Mouse (Mus musculus) intestine, embryonic 15.5 days (tissue): Measurements from ENCODE around the gene Amy1. TPM values are rescaled to one million over a fixed set of nuclear protein-coding genes. Genes with fewer than 3 reads are reported as not detected.
"Not testable (repeated sequence)": the region's sequence is repeated elsewhere in the genome, so short reads cannot be mapped to it uniquely, and the experiment has no call there.

Experiments used
- ATAC-seq: fragments of 200-750 bp; cut with Nextera tagmentation; 2 replicates; pipeline ENCODE4 v1.8.0; 2017; ENCODE audit warnings: moderate TSS enrichment, moderate library complexity
- H3K27ac ChIP-seq: fragments of 300-500 bp; sonication (generic); 2 replicates; pipeline ENCODE4 v1.5.1; 2015; ENCODE audit warnings: mild to moderate bottlenecking, inconsistent platforms
- H3K27me3 ChIP-seq: fragments of 300-500 bp; sonication (generic); replicated peaks from 2 replicates; pipeline ENCODE4 v1.6.1; 2015; ENCODE audit warnings: inconsistent platforms
- H3K36me3 ChIP-seq: fragments of 300-500 bp; sonication (generic); 2 replicates; pipeline ENCODE4 v1.6.1; 2015; ENCODE audit warnings: inconsistent platforms
- H3K4me1 ChIP-seq: fragments of 300-500 bp; sonication (generic); replicated peaks from 2 replicates; pipeline ENCODE4 v1.6.1; 2015; ENCODE audit warnings: inconsistent platforms
- H3K4me2 ChIP-seq: fragments of 300-500 bp; sonication (generic); replicated peaks from 2 replicates; pipeline ENCODE4 v1.6.1; 2015; ENCODE audit warnings: mild to moderate bottlenecking, inconsistent platforms
- H3K4me3 ChIP-seq: fragments of 300-500 bp; sonication (generic); replicated peaks from 2 replicates; pipeline ENCODE4 v1.5.1; 2015; ENCODE audit warnings: inconsistent platforms
- H3K9ac ChIP-seq: fragments of 300-500 bp; sonication (generic); 2 replicates; pipeline ENCODE4 v1.6.1; 2015; ENCODE audit warnings: inconsistent platforms
- H3K9me3 ChIP-seq: fragments of 300-500 bp; sonication (generic); 2 replicates; pipeline ENCODE4 v1.6.1; 2016; ENCODE audit warnings: inconsistent platforms
- WGBS: fragments of 180-500 bp; shearing (Covaris S2); methylation state at CpG from one replicate; pipeline ENCODE4 v1.1.7; 2015; 5-methylcytosine and 5-hydroxymethylcytosine counted together
- polyA plus RNA-seq: library from polyadenylated mRNA; unstranded; fragments of >200 nt; fragmentation: Nextera tagmentation; extraction: Ambion mirVana; gene quantifications from 2 replicates; pipeline ENCODE4 v1.2.1, GENCODE M21; 2015

Amy1 gene
- 2.2 and 2.7 TPM in 2 replicates for polyA plus RNA-seq

DNA sequence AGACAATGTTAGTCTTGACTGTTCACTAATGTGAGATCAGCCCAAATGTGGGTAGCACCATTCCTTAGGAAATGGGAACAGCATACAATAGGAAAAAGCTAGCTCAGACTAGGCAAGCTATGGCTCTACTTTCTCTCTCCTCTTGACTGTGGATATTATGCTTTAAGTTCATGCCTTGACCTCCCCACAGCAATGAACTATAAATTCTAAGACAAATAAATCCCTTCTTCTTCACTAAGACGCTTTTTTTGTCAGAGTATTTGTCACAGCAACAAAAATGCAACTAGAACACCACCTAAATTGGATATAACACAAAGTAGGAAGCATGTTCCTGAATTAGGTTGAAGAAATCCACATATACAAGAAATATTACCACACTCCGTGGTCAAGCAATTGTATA is at the start of gene Amy1:
Gene Amy1 (minus strand): TSS at position 101 of the 400 bp plus-strand sequence.
- Histone ChIP-seq H3K4me3 (no peak within 1 kb of the TSS), H3K9ac (no peak within 1 kb of the TSS), H3K36me3 (0 out of 2 replicates have a peak, but pooled peaks cover under 1% of the 10 kb centered on the region), H3K27me3 (no peaks in the 10 kb centered on the region), H3K27ac (no peak within 1 kb of the TSS), H3K4me2 (no peak within 1 kb of the TSS), H3K9me3 (no peaks in the 10 kb centered on the region), H3K4me1 (no peaks in the 10 kb centered on the region)
- 92% methylated on average over 2 of the region's 2 CpGs for WGBS
- no peak for ATAC-seq

DNA sequence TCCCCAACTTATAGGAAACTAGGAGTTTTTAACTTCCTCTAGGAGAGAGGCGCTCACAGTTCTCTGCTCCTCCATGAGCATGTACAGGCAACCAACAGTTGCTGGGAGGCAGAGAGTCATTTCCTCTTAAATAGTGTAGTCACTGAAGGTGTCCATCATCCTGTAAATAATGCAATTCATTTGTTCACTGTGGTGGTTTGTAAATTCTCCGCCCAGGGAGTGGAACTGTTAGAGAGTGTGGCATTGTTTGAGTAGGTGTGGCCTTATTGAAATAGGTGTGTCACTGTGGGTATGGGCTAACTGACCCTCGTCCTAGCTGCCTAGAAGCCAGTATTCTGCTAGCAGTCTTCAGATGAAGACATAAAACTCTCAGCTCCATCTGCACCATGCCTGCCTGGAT is 47.8 kb upstream of the Amy1 start:
- ATAC-seq = no peak
- H3K9me3 ChIP-seq = no peaks in the 10 kb centered on the region
- no peaks in the 10 kb centered on the region for H3K36me3 ChIP-seq
- no peak overlapping the region for H3K4me3 ChIP-seq
- H3K27me3 ChIP-seq = no peaks in the 10 kb centered on the region
- no peak overlapping the region for H3K27ac ChIP-seq
- H3K9ac ChIP-seq = no peak overlapping the region
- no peak overlapping the region for H3K4me2 ChIP-seq
- 66% methylated on average over 3 of the region's 3 CpGs for WGBS
- no peaks in the 10 kb centered on the region for H3K4me1 ChIP-seq

DNA sequence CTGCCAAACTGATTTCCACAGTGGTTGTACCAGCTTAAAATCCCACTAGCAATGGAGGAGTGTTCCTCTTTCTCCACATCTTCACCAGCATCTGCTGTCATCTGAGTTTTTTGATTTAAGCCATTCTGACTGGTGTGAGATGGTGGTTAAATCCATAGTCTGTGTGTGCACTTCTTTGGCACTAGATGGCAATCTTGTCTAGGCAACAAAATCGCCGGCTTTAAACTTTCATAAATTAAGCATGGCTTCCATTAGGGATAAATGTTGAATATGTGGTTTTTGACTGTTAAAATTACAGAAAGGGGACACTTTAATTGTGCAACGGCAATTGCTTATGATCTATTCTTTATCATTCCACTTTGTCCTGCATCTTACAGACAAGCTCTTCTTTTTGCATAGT is 44.9 kb upstream of the Amy1 start:
- ATAC-seq, H3K9ac ChIP-seq, H3K27ac ChIP-seq, H3K9me3 ChIP-seq, H3K4me3 ChIP-seq, H3K4me1 ChIP-seq, H3K27me3 ChIP-seq, H3K36me3 ChIP-seq, H3K4me2 ChIP-seq: not testable (repeated sequence)
- 41% methylated on average over 3 of the region's 3 CpGs for WGBS

DNA sequence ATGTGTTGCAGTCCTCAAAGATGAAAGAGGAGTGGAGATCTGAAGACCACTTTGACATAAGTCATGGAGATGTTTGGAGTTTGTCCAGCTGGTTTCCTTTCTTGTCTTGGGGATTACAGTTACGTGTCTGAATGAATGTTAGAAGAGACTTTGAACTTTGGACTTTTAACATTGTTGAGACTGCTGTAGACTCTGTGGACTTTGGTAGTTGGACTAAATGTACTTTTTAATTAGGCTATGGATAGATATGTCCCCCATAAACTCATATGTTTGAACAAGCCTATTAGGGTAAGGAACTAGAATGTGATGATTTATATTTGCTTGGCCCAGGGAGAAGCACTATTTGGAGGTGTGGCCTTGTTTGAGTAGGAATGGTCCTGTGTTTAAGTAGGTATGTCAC is 33.0 kb upstream of the Amy1 start:
- H3K27me3 ChIP-seq = no peaks in the 10 kb centered on the region
- H3K9ac ChIP-seq = no peak overlapping the region
- H3K36me3 ChIP-seq = no peaks in the 10 kb centered on the region
- H3K9me3 ChIP-seq = no peaks in the 10 kb centered on the region
- no peak overlapping the region for H3K27ac ChIP-seq
- WGBS = 62% methylated on average over 1 of the region's 1 CpGs
- ATAC-seq = peak; percentile 45; the same call in 1 of the 2 replicates
- no peak overlapping the region for H3K4me3 ChIP-seq
- H3K4me1 ChIP-seq = no peaks in the 10 kb centered on the region
- H3K4me2 ChIP-seq = no peak overlapping the region

DNA sequence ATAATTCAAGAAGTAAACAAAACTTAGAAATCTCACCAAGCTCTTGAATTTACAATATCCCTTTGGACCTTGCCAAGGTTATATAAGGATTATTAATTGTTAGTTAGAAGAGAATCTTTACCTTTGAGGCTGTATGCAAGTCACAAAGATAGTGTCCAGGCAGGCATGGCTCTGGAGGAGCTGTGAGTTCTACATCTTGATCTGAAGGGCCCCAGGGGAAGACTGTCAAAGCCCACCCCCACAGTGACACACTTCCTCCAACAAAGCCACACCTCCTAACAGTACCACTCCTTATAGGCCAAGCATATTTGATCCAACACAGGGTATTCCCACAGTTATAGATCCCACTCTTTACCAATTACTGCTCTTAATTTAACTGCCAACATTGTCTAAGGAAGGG is 27.7 kb upstream of the Amy1 start:
- H3K9ac ChIP-seq = no peak overlapping the region
- no peak overlapping the region for H3K4me2 ChIP-seq
- H3K27me3 ChIP-seq = no peaks in the 10 kb centered on the region
- no peak for ATAC-seq
- no peak overlapping the region for H3K4me3 ChIP-seq
- no peaks in the 10 kb centered on the region for H3K36me3 ChIP-seq
- H3K9me3 ChIP-seq = no peaks in the 10 kb centered on the region
- H3K4me1 ChIP-seq = no peaks in the 10 kb centered on the region
- H3K27ac ChIP-seq = no peak overlapping the region

DNA sequence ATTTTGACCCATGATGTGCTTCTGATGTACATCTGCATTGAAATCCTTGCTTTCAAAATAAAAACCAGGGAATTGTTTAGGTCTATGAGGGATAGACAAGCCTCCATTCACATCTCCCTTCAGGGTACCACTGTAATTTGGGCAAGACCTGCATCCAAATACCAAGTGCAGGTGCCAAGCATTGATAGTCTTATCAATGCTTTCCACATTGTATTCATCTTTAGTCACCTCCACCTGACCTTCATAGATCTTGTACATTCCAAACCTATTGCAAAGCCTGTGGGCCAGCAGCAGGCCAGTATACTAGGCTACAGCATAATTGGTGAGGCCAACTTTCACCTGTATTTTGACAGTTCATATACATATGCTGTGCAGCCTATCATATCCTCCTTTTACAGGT is 25.1 kb upstream of the Amy1 start:
- H3K9me3 ChIP-seq = no peaks in the 10 kb centered on the region
- H3K4me3 ChIP-seq = no peak overlapping the region
- H3K9ac ChIP-seq = no peak overlapping the region
- no peaks in the 10 kb centered on the region for H3K36me3 ChIP-seq
- H3K27me3 ChIP-seq = no peaks in the 10 kb centered on the region
- no peak for ATAC-seq
- H3K27ac ChIP-seq = no peak overlapping the region
- H3K4me2 ChIP-seq = no peak overlapping the region
- H3K4me1 ChIP-seq = no peaks in the 10 kb centered on the region

DNA sequence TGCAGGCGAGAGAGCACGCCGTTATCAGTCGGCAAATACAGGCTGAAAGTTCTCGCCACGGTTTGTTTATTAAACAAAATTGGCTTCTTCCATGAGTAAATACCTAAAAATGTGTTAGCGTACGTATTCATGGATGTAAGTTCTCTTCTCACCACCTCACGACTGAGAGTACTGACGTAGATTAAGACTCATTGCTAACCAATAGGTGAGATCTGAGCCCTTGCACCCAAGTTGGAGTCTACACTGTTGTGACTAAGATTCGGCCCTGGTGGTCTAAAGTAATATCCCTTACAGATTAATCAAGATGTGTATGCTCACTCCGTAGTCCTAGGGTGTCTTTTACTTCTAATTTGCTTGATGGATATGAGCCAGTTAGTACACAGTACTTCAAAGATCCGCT is 24.1 kb upstream of the Amy1 start:
- Histone ChIP-seq H3K9ac (peak overlapping the region; percentile 58), H3K4me3 (peak overlapping the region; percentile 78), H3K4me2 (peak overlapping the region; percentile 56), H3K27ac (peak overlapping the region; percentile 100), H3K4me1 (no peaks in the 10 kb centered on the region), H3K27me3 (no peaks in the 10 kb centered on the region), H3K36me3 (no peaks in the 10 kb centered on the region), H3K9me3 (no peaks in the 10 kb centered on the region)
- peak; percentile 15 for ATAC-seq
- WGBS = 8% methylated on average over 13 of the region's 13 CpGs

DNA sequence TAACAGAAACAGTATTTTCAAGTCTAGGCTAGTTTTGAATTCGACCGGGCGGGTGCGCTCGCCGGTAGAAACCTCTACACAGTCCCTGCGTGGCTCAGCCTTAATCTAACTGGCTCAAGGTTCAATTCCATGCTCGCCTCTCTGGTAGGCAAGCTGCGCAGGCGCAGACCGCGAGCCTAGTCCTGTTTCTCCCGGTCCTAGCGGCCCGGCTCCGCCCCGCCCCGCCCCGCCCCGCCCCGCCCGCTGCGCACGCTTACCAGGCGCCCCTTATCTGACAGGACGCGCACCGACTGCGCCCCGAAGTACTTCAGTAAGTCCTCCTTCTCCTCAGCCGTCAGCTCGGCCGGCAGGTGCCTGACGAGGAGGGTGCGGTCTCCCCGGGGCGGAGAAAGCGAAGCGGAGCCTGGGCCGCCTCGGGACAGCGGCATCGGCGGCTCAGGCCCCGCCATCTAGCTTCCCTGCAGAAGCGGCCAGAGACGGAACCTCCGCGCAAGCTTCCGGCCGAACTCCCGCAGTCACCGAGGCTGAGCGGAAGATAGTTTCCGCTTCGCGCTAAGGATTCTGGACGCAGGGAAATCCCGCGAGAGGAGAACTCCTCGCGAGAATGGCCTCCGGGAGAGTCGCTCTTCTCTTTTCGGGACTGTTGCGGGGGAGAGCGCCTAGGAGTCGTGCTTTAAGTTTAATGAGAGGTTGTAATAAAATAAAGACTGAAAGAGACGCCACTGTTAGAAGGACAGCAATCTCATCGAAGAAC is 23.3 kb upstream of the Amy1 start, which contains the start of gene Rnpc3:
Gene Rnpc3 (minus strand): TSS at position 544 of the 754 bp plus-strand sequence.
- peak within 1 kb of the TSS; percentile 100 for H3K27ac ChIP-seq

DNA sequence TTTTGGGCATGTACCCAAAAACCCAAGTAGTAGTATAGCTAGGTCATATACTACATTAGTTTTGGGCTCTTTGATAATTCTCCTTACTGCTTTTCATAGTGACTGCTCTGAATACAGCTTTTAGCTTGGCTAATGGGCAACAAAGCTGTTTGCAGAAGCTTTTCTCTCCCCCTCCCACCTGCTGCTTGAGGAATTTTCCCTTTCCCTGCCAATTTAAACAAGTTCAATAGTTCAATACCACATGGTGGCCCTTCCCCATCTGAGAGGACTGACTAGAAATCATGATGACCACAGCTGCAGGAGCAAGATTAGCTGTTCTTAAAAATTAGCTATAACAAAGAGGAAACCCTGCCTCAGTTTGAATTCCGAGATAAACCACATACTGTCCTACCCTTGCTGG is 15.7 kb downstream of the Amy1 start:
- H3K9me3 ChIP-seq = no peaks in the 10 kb centered on the region
- no peaks in the 10 kb centered on the region for H3K36me3 ChIP-seq
- H3K4me3 ChIP-seq = no peak overlapping the region
- no peaks in the 10 kb centered on the region for H3K27me3 ChIP-seq
- no peaks in the 10 kb centered on the region for H3K4me1 ChIP-seq
- no peak for ATAC-seq
- no peak overlapping the region for H3K4me2 ChIP-seq
- 84% methylated on average over 1 of the region's 1 CpGs for WGBS
- no peak overlapping the region for H3K27ac ChIP-seq
- H3K9ac ChIP-seq = no peak overlapping the region

More for the DNA sequence above, 23.3 kb upstream of the Amy1 start, which contains the start of gene Rnpc3:
- Histone ChIP-seq H3K4me1 (no peaks in the 10 kb centered on the region), H3K4me3 (peak within 1 kb of the TSS; percentile 78), H3K36me3 (no peaks in the 10 kb centered on the region), H3K9ac (peak within 1 kb of the TSS; percentile 86), H3K4me2 (peak within 1 kb of the TSS; percentile 56), H3K27me3 (no peaks in the 10 kb centered on the region), H3K9me3 (no peaks in the 10 kb centered on the region)
- peak; percentile 99 for ATAC-seq
- WGBS = under 1% methylated on average over 63 of the region's 70 CpGs

DNA sequence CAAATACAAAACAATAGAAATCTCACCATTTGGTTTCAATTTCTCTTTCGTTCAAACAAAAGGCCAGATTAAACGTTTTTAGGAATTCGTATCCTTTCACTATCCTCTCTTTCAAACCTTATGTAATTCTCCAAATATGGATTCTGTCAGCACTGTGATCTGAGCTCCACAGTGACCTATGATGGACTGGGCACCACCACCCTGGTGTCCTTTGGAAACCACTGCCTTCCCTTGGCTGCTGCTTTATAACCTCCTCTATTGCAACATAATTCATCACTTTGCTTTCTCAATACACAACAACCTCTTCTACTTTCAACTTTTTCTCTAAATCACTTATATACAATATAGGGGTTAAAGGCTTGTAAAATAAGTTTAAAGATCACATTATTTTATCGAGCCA is 31.9 kb downstream of the Amy1 start:
- Histone ChIP-seq H3K4me3 (no peak overlapping the region), H3K27ac (no peak overlapping the region), H3K9me3 (no peaks in the 10 kb centered on the region), H3K4me2 (no peak overlapping the region), H3K9ac (no peak overlapping the region), H3K4me1 (no peaks in the 10 kb centered on the region), H3K27me3 (no peaks in the 10 kb centered on the region), H3K36me3 (no peaks in the 10 kb centered on the region)
- 77% methylated on average over 4 of the region's 4 CpGs for WGBS
- ATAC-seq = no peak

DNA sequence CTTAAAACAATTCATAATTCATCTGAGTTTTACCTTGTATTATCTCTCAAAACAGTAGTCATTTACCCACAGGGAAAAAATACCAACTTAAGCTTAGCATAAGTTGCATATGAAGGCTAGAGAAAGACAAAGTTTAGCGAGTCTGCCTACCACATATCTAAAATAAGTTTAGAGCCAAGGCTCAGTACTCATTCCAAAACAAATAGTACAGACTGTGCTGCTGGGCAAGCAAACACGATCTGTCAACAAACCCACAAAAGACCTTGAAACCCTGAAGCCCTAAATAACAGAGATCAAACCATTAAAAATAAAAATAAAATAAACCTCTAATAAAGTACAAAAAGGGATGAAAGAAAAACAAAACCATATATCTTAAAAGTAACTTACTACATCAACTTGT is 32.4 kb downstream of the Amy1 start:
- no peaks in the 10 kb centered on the region for H3K9me3 ChIP-seq
- H3K4me1 ChIP-seq = no peaks in the 10 kb centered on the region
- no peak overlapping the region for H3K4me2 ChIP-seq
- H3K36me3 ChIP-seq = no peaks in the 10 kb centered on the region
- H3K4me3 ChIP-seq = no peak overlapping the region
- 52% methylated on average over 2 of the region's 2 CpGs for WGBS
- H3K27me3 ChIP-seq = no peaks in the 10 kb centered on the region
- H3K27ac ChIP-seq = no peak overlapping the region
- ATAC-seq = peak; percentile 59; the same call in 1 of the 2 replicates
- no peak overlapping the region for H3K9ac ChIP-seq

DNA sequence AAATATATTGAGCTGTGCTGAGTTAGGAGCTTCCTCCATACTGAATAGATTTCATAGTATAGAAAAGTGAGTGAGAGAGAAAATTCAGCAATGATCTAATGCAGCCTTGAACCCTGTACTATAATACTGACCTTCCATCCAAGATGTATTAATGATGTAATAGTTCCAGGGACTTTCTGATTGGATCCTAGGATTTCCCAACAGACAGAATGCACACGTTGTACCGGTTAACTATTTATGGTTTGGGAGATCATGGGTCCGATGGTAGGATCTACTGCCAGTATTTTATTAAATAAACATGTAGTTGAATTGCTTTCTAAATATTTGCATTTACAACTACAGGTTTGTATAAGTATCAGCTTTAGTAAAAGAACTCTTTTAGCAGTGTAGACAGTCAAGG is 34.3 kb downstream of the Amy1 start:
- no peak overlapping the region for H3K4me3 ChIP-seq
- 55% methylated on average over 3 of the region's 3 CpGs for WGBS
- no peak for ATAC-seq

DNA sequence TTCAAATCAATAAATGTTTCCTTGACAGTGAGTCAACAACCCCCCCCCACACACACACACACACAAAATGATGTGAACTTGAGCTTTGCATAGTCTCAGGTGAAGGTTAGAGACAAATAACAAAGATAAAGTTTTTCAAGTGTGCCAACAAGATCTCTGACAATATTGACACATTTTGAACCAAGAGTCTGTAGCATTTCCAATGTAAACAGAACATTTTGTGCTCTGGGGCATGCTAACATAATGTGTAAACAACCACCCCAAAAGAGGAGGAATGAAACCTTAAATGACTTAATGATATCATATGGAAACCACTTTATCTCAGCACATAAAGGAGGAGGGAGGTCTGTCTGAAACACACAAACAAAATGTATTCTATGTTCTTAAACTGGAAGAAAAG is 66.8 kb downstream of the Amy1 start:
- Histone ChIP-seq H3K27ac (no peak overlapping the region), H3K36me3 (no peaks in the 10 kb centered on the region), H3K9ac (no peak overlapping the region), H3K4me3 (no peak overlapping the region), H3K27me3 (no peaks in the 10 kb centered on the region), H3K4me2 (no peak overlapping the region), H3K9me3 (no peaks in the 10 kb centered on the region), H3K4me1 (no peaks in the 10 kb centered on the region)
- peak; percentile 61; the same call in 1 of the 2 replicates for ATAC-seq

More for the DNA sequence above, 34.3 kb downstream of the Amy1 start:
- H3K27ac ChIP-seq = no peak overlapping the region
- H3K4me1 ChIP-seq = no peaks in the 10 kb centered on the region
- no peaks in the 10 kb centered on the region for H3K36me3 ChIP-seq
- H3K4me2 ChIP-seq = no peak overlapping the region
- H3K27me3 ChIP-seq = no peaks in the 10 kb centered on the region
- H3K9me3 ChIP-seq = no peaks in the 10 kb centered on the region
- H3K9ac ChIP-seq = no peak overlapping the region
